Mouse (Mus musculus) frontal cortex, adult 2 months (tissue): ENCODE measurements around the gene Ahsa1. TPM values are rescaled to one million over a fixed set of nuclear protein-coding genes. Genes with fewer than 3 reads are reported as not detected.

Experiments used
- polyA plus RNA-seq: library from polyadenylated mRNA; depleted of rRNA; stranded (reverse); fragments of >200 nt; gene quantifications from 2 replicates; pipeline ENCODE4 v1.2.3, GENCODE M21; 2012; rRNA removed

Ahsa1 gene
- polyA plus RNA-seq, 1 experiment = 187 TPM

Other genes starting within 250 kb of the Ahsa1 start
- 26.0 and 31.8 TPM in 2 replicates for gene Tmem63c, start 245.1 kb upstream of the Ahsa1 start, polyA plus RNA-seq
- gene Ngb, start 163.9 kb upstream of the Ahsa1 start, polyA plus RNA-seq = 3.2 and 4.2 TPM in 2 replicates
- gene Gstz1, start 119.3 kb upstream of the Ahsa1 start, polyA plus RNA-seq = 80.2 and 90.2 TPM in 2 replicates
- gene Pomt2, start 118.5 kb upstream of the Ahsa1 start, polyA plus RNA-seq = 18.4 and 21.0 TPM in 2 replicates
- 2.3 and 2.9 TPM in 2 replicates for gene Samd15, start 66.8 kb upstream of the Ahsa1 start, polyA plus RNA-seq
- gene Tmed8, start 66.0 kb upstream of the Ahsa1 start, polyA plus RNA-seq = 18.6 and 21.4 TPM in 2 replicates
- 1.5 and 1.8 TPM in 2 replicates for gene Noxred1, start 27.7 kb upstream of the Ahsa1 start, polyA plus RNA-seq
- gene Vipas39, start 223 bp upstream of the Ahsa1 start, polyA plus RNA-seq = 66.9 and 72.8 TPM in 2 replicates
- gene Ism2, start 33.2 kb downstream of the Ahsa1 start, polyA plus RNA-seq = 0.18 and 0.42 TPM in 2 replicates
- gene Sptlc2, start 121.9 kb downstream of the Ahsa1 start, polyA plus RNA-seq = 19.3 and 22.8 TPM in 2 replicates
- gene Slirp, start 177.4 kb downstream of the Ahsa1 start, polyA plus RNA-seq = 66.7 and 70.4 TPM in 2 replicates
- gene Alkbh1, start 177.5 kb downstream of the Ahsa1 start, polyA plus RNA-seq = 17.3 and 20.0 TPM in 2 replicates
- gene Snw1, start 205.8 kb downstream of the Ahsa1 start, polyA plus RNA-seq = 37.3 and 42.9 TPM in 2 replicates
- not detected in 2 replicates for gene Gm5788, start 228.2 kb downstream of the Ahsa1 start, polyA plus RNA-seq
- gene Gm8300, start 247.8 kb downstream of the Ahsa1 start, polyA plus RNA-seq = not detected in 2 replicates